Mouse (Mus musculus): ENCODE data around the gene Spata5. TPM values are rescaled to one million over a fixed set of nuclear protein-coding genes. Genes with fewer than 3 reads are reported as not detected.
"Not testable (repeated sequence)": the region's sequence is repeated elsewhere in the genome, so short reads cannot be mapped to it uniquely, and the experiment has no call there.

Gene Spata5
- polyA plus RNA-seq, 1 experiment, result 6.2 TPM

DNA sequence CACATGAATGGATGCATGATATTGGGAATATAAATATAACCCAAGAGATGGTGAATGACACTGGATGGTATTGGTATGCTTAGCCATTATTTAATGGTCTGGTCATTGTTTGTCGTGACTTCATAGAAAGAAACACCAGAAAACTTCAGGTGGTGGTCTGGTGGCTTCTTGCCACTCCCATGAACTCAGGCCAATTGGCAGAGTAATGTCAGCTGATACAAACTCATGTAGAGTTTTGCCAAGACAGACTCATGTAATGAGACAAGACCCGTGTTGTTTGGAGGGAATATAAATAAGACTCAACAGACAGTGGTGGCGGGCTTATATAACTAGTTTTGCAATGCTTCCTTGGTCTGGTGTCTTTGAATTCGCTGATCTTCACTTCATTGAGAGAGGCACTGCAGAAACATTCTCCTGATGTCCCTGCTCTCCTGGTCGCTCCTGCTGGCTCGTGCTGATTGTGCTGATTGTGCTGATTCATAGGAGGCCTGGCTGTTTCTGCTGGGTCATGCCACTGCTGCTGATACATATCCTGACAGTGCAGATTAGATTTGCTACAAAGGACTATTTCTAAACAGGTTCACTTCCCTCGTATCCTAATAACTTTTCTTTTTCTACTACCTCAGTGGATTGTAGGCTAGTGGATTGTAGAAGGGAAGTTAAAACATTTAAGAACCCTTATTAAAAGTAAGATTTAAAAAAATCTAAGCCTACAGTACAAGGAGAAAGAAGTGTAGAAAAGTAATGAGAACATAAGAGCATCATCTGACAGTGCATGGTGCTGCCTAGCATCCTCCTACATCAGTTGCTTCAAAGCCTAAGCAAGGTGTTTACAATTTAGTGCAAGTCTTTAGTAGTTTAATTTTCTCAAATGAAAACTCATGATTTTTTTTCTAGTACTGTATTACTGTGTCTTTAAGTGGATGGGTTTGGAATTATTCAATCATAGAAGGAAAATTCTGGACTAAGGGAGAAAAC lies 90.6 kb downstream of the Spata5 start:
- DNase-seq (ENCODE audit: low spot score), result no peak

DNA sequence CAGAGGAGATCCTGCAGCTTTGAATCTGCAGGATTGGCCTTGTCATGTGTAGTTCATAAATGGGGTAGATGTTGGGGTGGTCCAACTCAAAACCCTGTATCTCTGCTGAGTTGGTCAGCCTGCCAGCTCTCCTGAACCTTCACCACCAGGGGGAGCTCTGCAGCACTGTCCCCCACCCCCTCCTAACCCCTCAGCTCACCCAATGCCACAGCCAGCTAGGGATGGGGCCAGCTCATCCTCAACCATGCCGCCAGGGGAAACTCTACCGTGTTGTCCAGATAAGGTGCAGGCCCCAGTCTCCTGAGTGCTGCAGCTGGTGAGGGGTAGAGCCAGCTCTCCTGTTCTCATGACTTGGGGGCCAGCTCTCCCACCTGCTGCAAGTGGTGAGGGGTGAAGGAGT lies 95.8 kb downstream of the Spata5 start:
- no peak for DNase-seq (ENCODE audit: low spot score)

- DNase-seq (ENCODE audit: low spot score), result no peak
Measured at GRCm38 (mm10) chr3:37516379-37516778, 96.7 kb downstream of the Spata5 start.

GRCm38 (mm10) chr3:37518611-37519010 lies 98.9 kb downstream of the Spata5 start:
- no peak for DNase-seq (ENCODE audit: low spot score)

GRCm38 (mm10) chr3:37520334-37521023 lies 100.8 kb downstream of the Spata5 start:
- DNase-seq (ENCODE audit: low spot score), result no peak

- no peak for DNase-seq (ENCODE audit: low spot score)
Measured at GRCm38 (mm10) chr3:37532079-37532478, 112.4 kb downstream of the Spata5 start.

- DNase-seq (ENCODE audit: low spot score), result not testable (repeated sequence)
Measured at GRCm38 (mm10) chr3:37540701-37541100, 121.0 kb downstream of the Spata5 start.

GRCm38 (mm10) chr3:37546351-37546750 lies 126.7 kb downstream of the Spata5 start:
- DNase-seq (ENCODE audit: low spot score), result no peak

GRCm38 (mm10) chr3:37550190-37550589 lies 130.5 kb downstream of the Spata5 start:
- DNase-seq (ENCODE audit: low spot score), result no peak

- no peak for DNase-seq (ENCODE audit: low spot score)
Measured at GRCm38 (mm10) chr3:37550594-37550993, 130.9 kb downstream of the Spata5 start.

- DNase-seq (ENCODE audit: low spot score), result no peak
Measured at GRCm38 (mm10) chr3:37551486-37551885, 131.8 kb downstream of the Spata5 start.

DNA sequence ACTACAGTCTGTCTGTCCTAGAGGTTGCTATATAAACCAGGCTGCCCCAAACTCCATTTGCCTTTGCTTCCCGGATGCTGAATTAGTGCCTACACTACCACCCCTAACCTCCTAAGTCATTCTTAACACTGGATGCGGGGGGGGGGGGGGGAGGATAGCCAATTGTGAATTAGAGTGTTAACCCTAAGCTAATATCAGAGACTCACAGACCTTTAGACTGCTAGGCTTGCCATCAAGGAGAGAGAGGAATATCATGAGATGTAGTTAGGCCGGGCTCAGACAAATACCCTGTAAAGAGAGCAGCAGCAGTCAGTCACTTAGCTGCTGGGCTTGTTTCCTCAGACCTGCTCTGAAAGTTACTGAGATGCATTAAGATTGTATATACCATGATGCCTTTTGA lies 132.5 kb downstream of the Spata5 start:
- DNase-seq (ENCODE audit: low spot score), result no peak

GRCm38 (mm10) chr3:37553371-37554033 lies 133.8 kb downstream of the Spata5 start:
- DNase-seq (ENCODE audit: low spot score), result no peak

DNA sequence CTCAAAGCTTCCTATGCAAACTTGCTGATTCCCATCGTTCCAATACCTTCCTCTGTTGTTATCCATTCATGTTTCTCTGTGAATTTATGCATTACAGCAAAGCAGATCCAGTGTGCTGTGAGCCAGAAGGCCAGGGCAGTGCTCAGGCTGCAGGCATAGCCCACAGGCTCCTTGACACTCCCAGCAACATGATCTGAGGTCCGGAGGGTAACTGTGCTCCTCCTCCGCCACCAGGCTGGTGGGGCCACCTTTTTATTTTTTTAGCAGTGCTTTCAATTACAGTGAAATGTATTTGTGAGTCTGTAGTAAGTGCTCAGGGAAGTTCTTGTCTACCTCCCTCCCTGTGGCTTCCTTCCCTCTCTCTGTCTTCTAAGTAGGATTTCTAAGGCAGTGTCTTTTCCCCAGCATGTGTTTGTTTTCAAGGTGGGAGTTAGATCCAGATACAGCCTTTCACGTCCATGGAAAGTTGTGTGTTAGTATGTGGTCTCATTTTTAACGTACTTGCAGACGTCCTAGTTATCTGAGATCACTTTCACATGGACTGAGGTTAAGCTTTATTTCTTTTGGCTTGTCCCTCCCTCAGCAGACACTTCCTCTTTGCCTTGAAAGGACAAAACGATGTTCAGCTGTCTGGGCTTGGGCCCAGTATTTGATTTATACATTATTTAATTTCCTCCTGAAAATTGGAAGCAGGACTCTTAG lies 136.9 kb downstream of the Spata5 start:
- no peak for DNase-seq (ENCODE audit: low spot score)

- DNase-seq (ENCODE audit: low spot score), result no peak
Measured at GRCm38 (mm10) chr3:37557741-37558479, 138.2 kb downstream of the Spata5 start.

GRCm38 (mm10) chr3:37559339-37559738 lies 139.6 kb downstream of the Spata5 start:
- DNase-seq (ENCODE audit: low spot score), result no peak

DNA sequence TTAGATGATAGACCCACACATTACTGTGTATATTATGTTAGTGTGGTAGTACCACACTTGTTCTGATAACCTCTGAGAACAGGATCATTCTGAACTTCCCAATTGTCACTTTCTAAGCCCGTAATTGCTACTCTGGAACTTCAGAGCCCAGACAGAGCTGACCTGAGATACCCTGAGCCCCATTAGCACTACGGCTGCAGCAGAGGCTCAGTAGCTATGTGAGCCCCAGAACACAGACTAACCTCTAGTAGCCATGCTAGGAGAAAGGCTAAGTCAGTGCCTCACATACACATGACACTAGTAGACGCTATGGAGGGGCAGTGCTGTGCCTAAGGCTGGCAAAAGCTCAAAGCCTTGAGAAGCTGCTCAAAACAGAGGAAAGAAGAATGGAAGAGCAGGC lies 141.8 kb downstream of the Spata5 start:
- no peak for DNase-seq (ENCODE audit: low spot score)

- DNase-seq (ENCODE audit: low spot score), result no peak
Measured at GRCm38 (mm10) chr3:37566097-37566496, 146.4 kb downstream of the Spata5 start.

- DNase-seq (ENCODE audit: low spot score), result no peak
Measured at GRCm38 (mm10) chr3:37567505-37567904, 147.8 kb downstream of the Spata5 start.

- DNase-seq (ENCODE audit: low spot score), result no peak
Measured at GRCm38 (mm10) chr3:37568780-37569179, 149.1 kb downstream of the Spata5 start.
